Mouse (Mus musculus): Measurements from ENCODE around the gene Pdxdc1.
A peak's percentile ranks its signal among the peaks of the same experiment; 100 is the strongest.
"Not testable (repeated sequence)": the region's sequence is repeated elsewhere in the genome, so short reads cannot be mapped to it uniquely, and the experiment has no call there.

Pdxdc1 gene

DNA sequence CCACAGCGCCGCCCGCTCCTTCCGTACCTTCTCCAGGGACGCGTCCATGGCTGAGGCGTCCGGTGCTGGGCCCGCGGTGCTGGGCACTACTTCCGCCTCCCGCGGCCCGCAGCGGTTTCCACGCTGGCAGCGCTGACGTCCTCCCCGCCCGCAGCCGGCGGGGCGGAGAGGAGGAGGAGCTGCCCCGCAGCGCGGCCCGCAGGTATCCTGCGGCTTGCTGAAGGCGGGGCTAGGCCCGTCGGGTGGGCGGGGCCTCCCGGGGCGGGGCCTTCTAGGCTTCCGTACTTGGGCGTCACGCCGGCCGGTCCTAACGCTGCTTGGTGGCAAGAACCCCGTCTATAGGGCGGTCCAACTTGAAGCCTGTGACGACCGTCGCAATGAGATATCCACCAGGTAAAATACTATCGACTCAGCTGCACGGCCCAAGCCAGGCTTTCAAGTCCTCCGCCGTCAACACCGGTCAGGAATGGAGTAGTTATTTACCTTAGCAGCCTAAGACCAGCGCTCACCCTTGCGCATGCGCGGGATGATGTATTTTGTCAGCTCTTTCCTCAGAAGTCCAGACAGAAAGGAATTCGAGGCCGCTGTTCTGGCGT, at the start of gene Pdxdc1, which contains the start of gene Mpv17l:
Pdxdc1 (minus strand) TSS at position 244 of the 596 bp plus-strand sequence.
Mpv17l (plus strand) TSS at position 274 of the 596 bp plus-strand sequence.
- peak; percentile 95 for DNase-seq (ENCODE audit: low spot score)

DNA sequence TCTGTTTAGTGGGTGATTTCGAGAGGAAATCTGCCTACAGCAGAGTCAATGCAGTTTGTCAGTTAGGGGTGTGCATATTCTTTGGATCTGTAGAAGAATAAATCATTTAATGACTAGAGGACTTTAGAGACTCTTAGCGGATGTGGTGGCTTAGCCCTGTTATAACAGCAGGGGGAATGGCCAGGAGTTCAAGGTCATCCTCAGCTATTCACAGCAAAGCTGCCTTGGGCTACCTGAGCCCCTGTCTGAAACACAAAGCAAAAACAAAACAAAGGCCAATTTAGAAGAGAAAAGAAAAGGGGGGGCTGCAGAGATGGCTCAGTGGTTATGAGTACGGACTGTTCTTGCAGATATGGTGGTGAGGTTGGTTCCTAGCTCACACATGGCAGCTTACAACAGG, 48.3 kb upstream of the Pdxdc1 start:
- no peak for DNase-seq (ENCODE audit: low spot score)

DNA sequence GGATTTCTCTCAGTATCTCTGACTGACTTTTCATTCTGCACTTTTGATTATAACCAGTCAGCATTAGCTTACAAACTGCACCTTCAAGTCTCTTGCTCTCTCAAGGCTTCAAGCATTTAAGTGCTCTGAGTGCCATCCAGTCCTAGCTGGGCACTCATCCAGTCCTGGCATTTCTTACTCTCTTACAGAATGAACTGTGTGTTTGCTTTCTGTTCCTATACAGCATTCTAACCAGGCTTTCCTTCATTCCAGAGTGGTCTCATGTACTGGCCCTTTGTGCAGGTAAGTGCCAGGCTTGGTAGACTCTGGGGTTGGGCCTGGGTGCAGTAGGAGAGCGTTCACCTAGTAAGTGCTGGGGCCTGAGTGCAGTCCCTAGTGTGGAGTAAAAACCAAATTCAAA, 43.4 kb upstream of the Pdxdc1 start:
- no peak for DNase-seq (ENCODE audit: low spot score)

DNA sequence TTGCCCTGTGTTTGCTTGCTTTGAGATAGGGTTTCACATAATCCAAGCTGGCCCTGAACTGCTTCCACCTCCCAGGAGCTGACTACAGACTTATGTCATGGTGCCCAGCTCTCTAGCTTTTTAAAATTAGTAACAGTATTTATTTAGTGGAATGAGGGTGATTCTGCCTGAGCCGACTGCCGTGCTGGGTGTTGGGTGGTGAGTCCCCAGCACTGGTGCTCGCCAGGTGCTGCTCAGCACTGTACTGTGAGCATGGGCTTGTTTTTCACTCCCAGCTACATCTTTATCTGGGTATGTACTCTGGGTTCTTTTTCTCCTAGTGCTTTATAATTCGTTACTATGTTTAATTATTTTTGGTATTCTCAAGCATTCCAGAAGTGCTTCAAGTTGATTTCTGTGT, 42.2 kb upstream of the Pdxdc1 start:
- DNase-seq (ENCODE audit: low spot score) = no peak

DNA sequence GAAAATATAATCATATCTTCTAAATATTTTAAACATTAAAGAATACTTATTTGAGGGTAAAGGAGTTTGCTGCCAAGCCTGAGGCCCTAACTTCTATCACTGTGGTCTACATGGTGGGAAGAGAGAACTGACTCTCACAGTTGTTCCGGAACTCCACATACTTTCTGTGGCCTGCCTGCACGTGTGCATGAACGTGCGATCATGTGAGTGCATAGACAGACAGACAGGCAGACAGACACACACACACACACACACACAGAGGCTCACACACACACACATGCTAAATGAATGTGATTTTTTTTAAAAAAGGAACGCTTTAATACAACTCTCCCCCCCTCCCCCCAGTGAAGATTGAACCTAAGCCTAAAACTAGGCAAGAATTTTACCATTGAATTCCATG, 41.8 kb upstream of the Pdxdc1 start:
- no peak for DNase-seq (ENCODE audit: low spot score)

DNA sequence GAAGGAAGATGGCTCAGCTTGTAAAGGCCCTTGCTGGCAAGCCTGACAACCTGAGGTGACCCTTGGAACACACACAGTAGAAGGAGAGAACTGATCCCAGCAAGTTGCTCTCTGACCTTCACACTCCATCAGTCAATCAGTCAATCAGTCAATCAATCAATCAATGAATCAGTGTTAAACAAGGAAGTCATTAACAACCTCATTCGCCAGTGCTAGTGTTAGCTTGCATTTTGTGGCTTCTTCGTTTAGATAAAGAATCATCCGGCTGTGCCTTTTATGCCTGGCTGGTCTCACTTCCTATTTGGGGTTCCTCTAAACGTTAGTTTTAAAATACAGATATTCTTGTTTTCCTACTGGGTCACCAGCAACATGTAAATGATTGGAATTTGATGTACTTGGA, 41.2 kb upstream of the Pdxdc1 start:
- DNase-seq (ENCODE audit: low spot score) = no peak

DNA sequence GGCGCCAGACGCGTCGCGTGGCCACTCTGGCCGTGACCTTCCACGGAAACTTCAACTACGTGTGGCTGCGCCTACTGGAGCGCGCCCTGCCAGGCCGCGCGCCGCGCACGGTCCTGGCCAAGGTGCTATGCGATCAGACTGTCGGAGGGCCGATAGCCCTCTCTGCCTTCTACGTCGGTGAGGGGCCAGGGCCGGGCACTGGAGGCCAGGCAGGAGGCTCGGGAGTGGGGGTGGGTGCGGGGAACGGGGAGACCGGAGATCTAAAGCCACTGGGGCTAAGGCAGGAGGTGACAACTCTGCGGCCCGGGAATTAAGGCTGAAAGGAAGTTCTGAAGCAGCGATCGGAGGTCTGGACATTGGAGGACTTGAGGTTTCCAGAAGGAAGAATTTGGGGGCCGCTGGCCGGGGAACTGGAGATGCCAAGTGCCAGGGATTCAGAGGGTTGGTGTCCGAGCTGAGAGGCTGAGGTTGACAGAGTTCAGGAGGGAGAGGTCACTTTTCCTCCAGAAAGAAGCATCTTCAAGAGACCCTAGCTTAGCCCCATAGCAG, 38.0 kb upstream of the Pdxdc1 start:
- no peak for DNase-seq (ENCODE audit: low spot score)

DNA sequence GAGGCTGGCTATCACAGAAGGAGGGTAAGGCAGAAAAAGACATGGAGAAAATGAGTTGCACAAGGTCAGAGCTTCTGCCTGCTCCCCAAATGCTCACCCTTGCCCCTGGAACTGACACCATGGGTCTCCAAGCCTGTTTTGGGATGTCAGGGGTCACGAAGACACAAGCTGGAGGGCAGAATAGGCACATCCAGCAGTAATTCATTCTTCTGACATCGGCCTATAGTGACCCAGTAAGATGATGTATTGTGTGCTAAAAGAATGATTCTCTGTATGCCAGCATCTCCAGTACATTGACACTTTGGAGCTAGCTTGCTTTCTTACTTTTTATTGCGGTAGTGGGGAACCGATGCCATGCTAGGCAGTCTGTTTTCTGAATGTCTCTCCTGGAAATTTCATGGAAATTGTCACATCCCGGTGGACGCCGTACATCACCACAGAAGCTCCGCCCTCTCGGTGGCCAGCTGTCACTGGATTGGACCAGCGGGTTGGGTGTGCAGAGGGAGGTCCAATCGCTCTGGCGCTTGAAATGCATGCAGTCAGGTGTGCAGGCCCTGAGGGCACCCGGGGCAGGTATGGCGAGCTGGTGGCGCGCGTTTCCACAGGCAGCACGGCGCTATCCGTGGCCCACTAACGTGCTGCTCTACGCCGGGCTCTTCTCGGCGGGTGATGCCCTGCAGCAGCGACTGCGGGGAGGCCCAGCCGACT, 37.4 kb upstream of the Pdxdc1 start:
- DNase-seq (ENCODE audit: low spot score) = peak; percentile 59

DNA sequence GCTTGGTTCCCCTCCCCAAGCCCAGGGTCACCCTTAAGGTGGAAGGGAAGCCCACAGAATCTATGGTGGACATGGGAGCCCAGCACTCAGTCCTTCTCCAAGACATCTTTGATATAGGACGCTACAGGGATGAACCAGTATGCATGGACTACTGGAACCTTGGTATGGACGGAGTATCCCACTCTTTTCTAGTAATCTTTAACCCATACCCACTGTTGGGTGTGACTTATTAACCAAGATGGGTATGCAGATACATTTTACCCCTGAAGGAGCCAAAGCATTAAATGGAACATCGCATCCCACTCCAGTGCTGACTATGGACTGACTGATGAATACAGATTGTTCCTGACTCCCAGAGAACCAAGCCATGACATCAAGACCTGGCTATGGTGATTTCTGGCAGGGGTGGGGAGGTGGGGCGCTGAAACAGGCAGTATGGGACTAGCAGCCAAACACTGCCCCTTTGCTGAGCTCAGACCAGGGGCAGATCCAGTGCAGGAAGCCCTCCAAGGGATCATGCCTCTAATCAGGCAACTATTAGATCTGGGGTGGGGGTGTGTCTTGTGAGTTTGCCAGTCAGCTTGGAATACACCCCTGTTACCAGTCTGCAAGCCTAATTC, 24.6 kb upstream of the Pdxdc1 start:
- DNase-seq (ENCODE audit: low spot score) = no peak

DNA sequence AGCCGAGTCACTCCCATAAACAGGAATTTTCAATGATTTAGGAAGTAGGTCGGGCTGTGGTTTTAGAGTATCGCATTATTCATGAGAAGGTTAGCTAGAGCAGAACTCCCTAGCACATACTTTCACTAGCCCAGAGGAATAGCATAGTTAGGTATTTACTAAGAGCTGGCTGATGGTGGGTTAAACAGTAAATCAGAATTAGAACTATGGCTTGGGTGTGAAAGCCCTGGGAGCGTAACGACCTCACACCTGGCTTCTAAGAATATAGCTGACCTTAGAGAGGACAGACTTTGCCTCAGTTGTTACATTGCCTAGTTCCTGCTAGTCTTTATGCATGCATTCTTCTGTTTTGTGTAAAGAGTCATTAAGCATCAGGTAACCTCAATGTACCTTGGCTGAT, 20.0 kb upstream of the Pdxdc1 start:
- DNase-seq (ENCODE audit: low spot score) = not testable (repeated sequence)

DNA sequence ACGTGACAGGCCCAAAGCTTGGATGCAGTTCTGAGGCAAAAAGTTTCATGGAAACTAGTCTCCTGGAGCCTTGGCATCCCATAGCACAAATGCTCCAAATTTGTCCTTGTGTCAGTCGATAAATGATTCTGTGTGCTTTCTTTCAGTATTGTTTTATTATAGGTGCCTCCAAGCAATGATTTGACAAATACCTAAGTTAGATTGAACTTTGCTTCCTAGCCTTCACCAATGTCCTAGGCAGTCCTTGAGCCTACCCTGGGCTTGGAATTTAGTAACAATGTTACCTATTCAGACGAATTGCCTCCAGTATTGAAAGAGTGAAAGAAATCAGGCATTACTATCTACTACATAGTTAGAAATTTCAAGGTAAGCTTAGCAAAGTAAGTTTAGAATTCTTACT, 19.6 kb upstream of the Pdxdc1 start:
- not testable (repeated sequence) for DNase-seq (ENCODE audit: low spot score)

DNA sequence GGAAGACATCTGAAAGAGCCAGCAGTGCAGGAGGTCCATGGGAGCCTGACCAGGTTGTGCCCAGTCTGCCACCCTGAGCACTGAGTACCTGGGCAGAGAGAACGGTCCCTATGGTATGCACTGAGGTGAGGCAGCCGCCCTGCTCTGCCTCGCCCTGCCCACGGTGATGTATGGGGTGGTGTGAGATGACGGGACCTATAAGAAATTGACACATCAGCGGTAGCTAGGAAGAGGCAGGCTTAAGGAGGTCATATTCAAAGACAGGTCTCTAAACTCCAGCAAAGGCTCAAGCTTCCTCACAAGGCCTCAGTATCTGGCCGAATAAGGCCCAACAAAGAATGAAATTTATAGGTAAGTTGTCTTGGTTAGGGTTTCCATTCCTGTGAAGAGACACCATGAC, 18.9 kb upstream of the Pdxdc1 start:
- DNase-seq (ENCODE audit: low spot score) = no peak

DNA sequence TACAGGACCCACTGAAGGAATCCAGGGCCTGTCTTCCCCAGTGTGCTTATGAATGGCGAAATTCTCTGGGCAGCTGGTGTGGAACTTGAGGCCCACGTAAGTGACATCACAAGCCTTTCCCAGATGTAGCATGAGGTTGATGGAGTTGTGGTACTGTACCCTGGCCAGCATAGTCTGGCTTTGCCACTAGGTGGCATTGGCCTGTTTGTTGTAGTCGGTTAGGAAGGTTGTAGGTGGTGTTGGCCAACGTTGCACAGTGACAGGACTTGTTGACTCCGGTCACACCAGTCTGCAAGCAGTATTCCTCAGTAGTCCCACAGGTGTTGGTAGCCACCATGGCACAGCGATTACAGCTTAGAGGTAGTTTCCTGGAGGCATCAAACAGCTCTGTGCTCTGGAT, 18.1 kb upstream of the Pdxdc1 start:
- DNase-seq (ENCODE audit: low spot score) = no peak

DNA sequence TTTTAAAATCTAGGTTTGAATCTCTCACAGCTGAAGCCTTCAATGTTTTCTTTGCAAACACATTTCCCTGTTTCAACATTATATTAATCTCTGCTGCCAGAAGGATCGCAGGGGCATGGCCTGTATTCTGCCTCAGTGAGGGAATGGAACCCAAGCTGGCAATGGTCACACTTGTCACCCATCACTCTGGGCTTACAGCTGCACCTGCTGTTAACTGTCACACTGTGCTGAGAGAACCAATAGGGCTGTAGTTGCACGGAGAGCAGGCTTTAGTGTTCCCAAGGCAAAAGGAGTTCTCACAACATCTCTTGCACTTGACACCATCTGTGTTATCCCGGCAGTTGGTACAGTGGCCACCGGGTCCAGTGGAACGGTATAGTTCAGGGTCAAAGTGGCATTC, 17.2 kb upstream of the Pdxdc1 start:
- DNase-seq (ENCODE audit: low spot score) = no peak

DNA sequence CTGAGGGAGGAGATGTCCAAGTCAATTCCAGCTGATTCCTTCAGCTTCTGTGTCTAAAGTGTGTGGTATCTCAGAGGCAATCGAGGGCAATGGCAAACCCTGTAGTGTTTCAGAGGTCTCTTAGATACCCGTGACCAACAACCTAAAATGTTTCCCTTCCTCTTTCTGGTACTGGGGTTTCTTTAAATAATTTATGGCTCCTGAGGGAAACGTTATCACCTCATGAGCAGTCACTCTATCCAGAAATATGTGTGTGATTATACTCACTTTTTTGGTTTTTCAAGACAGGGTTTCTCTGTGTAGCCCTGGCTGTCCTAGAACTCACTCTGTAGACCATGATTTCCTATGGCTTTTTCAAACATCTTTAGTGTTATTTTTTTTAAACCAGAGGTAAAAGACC, 4.4 kb upstream of the Pdxdc1 start:
- no peak for DNase-seq (ENCODE audit: low spot score)

DNA sequence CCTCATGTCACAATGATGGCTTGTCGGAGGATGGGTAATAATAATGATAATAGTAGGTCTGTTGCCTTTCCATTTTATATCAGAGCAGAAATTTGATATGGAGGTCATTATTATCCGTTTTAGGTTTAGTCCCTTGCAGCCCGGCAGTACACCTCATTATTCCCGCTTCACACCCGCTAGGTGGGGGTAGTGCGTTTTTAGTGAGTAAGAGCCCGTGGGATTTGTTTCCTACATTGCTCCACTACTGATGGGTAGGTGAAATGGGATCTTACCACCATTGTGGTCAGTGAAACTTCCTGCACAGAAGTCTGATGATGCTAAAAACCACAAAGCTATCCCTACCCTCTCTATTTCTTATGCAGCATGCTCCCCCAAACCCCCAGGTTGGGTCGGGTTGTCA, 557 bp upstream of the Pdxdc1 start:
- no peak for DNase-seq (ENCODE audit: low spot score)

DNA sequence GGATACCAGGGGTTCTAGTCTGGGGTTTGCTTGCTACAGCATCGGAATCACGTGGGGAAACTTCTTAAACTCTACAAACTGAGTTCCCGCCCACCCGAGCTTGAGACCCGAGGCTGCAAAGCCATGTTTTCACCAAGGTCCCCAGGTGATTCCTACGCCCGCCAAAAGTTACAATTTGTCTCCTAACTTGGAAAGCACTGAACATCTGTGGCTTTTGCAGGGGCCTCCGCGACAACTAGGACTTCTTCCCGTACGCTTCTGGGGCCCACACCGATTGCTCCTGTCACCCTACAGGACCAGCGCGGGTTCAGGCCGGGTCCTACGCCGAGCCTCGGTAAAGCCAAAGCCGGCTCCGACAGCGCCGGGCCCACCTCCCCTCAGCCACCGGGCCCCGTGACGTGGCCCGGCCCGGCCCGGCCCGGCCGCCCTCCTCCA, 517 bp downstream of the Pdxdc1 start:
- DNase-seq (ENCODE audit: low spot score) = no peak

DNA sequence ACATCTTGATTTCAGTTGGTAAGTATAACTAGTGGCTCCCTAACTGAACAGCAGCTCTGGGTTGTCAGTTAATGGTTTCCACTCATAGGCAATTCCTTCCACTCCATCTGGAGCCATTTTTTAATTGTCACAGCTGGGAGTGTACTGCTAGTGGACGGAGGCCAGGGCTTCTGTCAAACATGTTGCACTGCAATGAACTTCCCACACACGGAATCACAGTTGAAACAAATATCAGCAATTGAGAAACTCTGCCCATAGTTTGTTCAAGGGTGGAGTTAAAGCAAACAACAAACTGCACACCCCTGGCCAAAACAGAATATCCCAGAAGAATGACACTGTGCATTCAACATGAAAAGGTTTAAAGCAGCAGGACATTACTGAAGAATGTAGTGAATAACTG, 4.0 kb downstream of the Pdxdc1 start:
- peak; percentile 24 for DNase-seq (ENCODE audit: low spot score)

DNA sequence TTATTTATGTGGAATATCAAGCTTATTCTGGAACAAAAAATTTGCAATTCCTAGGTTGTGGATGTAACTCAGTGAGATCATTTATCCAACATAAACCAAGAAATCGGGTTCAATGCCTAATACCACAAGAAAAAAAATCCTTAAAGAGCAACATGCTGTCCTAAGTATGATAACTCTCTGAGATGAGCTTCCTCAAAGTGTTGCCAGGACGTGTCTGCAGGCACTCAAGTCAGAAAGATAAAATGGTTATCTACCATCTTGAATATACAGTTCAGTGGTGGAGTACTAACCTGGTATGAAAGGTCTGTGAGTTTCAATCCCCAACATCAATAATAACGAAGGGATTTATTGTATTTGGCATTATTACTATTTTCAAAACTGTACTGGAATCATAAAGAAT, 6.6 kb downstream of the Pdxdc1 start:
- no peak for DNase-seq (ENCODE audit: low spot score)

DNA sequence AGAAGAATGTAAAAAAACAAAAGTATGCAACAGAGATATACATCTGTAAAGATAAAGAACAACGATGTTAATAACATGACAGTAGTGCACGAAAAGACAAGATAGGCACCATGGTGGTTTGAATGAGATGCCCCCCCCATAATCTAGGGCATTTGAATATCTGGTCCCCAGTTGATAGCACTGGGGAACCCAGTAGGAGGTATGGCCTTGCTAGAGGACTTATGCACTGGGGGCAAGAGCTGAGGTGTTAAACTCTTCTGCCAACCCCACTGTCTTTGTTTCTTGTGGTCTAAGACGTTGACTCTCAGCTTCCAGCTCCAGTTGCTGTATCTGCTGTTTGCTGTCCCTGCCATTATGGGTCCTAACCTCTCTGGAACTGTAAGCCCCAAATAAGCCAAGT, 7.2 kb downstream of the Pdxdc1 start:
- DNase-seq (ENCODE audit: low spot score) = no peak

DNA sequence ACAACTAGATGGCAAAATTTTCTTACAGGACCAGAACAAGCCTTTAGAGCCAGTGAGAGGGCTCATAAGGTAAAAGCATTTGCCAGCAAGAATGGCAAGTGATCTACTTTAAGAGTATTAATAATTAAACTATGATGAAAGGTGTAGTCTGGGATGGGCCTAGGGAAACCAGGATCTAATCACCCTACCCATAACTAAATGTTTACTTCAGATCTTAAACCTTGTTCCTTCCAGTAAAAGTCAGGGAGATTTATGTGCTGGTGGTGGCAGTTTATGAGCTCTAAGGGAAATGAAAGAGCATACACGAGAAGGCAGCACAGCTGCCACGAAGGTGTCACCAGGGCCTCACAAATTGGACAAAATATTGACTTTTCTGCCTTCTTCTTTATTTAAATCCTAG, 8.8 kb downstream of the Pdxdc1 start:
- DNase-seq (ENCODE audit: low spot score) = no peak

DNA sequence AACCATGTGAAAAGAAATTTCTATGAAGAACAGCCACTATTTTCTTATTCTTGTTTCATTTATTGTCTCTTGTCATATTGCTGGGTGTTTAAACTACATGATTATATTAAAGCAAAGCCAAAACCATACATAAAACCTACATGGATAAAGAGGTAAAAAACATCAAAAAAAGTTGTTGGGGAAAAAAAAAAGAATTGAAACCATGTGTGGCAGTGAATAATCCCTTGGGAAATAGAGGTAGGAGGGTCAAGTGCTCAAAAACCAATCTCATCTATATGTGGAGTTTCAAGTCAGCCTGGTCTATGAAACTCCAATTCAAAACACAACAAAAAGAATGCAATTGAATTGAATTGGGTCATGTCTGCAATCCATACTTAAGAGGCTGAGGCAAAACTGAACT, 10.1 kb downstream of the Pdxdc1 start:
- no peak for DNase-seq (ENCODE audit: low spot score)

DNA sequence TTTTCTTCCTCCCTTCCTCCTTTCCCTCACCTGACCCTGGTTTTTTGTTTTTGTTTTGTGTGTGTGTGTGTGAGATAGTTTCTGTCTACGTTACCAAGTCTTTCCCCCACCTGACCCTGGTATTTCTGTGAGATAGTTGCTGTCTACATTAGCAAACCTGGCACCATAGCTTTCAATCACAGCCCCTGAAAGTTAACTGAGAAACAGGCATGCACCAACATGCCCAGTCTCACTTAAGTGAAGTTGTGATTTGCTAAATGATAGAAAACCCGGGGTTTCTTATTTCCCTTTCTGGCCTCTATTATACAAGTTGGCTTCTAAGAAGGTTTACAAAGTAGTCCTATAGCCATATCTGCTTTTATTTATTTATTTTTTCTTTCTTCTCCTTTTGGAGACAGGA, 12.5 kb downstream of the Pdxdc1 start:
- no peak for DNase-seq (ENCODE audit: low spot score)

All from layer of hippocampus, adult 9-10 months (tissue).